Mouse (Mus musculus): ENCODE data around the gene Sdc3.

DNA sequence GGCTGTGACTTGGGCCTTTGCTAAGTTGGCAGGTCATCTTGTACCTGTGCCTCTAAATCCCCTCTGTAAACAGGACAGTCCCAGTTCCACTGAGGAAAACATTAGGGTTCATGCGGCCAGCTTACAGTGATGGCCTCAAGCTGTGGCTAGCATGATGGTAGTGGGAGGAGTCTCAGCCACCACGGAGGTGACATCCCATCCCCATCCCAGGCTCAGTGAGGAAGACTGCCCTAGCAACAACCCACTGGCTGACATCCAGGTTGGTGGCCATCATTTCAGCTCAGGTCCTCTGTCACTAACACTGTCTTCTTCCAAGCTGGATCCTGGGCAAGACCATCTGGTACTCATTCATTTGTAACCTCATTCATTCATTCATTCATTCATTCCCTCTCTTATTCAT lies 12.0 kb downstream of the Sdc3 start:
- TF ChIP-seq CTCF (IDR thresholded peaks at IDR 0.05; ENCODE audit: low read depth, low read length) (no peak), POLR2AphosphoS5 (IDR thresholded peaks at IDR 0.05; ENCODE audit: insufficient replicate concordance, low read depth, low read length) (no peak), TAL1 (conservative IDR thresholded peaks at IDR 0.05; ENCODE audit: low read depth, low read length) (no peak)
